Mouse (Mus musculus) urinary bladder, postnatal 4 days (tissue): ENCODE measurements around the gene Mylk.
A peak's percentile ranks its signal among the peaks of the same experiment; 100 is the strongest.
"Not testable (repeated sequence)": the region's sequence is repeated elsewhere in the genome, so short reads cannot be mapped to it uniquely, and the experiment has no call there.

Source experiments
- DNase-seq, 2 experiments: peaks; one replicate each; pipeline ENCODE4 v3.0.0; 2021 to 2022; ENCODE audit warnings: low spot score in 2 of 2

The Mylk gene

GRCm38 (mm10) chr16:34745065-34745585 is at the start of gene Mylk:
TSS of gene Mylk (plus strand) at chr16:34745210.
- peak; percentile 81 to 89 for DNase-seq

- not testable (repeated sequence) for DNase-seq
These were observed 46.3 kb upstream of the Mylk start for GRCm38 (mm10) chr16:34698721-34699120.

DNA sequence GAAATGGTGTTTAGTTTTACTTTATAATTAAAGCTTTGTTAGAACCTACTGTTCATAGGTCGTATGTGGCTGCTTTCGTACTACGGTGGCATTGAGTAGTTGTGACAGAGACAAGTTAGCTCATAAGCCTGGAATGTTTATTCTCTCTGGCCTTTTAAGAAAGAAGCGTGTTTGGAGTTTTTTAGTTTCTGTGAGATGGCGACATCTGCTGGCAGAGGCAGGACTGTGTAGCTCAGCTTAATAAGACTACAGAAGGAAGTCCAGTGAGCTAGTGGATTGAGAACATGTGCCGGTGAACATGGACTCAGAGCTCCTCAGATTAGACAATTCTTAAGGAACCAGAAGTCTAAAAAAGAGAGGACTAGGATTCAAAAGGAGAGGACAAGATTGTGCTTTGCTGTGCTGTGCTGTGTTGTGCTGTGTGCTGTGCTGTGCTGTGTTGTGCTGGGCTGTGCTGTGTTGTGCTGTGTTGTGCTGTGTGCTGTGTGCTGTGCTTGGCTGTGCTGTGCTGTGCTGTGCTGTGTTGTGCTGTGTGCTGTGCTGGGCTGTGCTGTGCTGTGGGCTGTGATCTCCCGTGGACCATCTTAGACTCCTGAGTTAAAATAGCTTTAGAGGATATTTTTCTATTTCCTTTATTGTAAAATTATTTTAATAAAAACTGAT is 44.7 kb upstream of the Mylk start:
- DNase-seq: peak; percentile 53 to 69

- DNase-seq: no peak
These were observed 44.2 kb upstream of the Mylk start for GRCm38 (mm10) chr16:34700828-34701216.

DNA sequence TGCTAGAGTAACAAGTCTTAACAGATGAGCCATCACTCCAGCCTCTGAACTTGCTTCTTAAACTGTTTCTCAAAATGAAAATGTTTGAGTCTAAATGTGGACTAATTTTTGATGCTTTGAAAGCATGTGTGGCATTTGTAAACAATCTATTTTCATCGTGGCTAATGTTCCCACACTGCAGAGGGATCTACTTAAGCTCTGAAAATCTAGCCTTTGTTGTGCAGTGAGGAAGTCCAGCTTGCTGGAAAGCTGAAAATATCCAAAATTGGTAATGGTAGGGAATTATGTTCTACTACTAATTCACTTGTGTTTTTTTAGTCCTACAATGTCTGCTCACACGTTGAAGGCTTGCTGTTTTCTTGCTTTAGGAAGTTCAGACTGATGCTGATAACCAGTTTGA is 39.0 kb upstream of the Mylk start:
- no peak for DNase-seq

DNA sequence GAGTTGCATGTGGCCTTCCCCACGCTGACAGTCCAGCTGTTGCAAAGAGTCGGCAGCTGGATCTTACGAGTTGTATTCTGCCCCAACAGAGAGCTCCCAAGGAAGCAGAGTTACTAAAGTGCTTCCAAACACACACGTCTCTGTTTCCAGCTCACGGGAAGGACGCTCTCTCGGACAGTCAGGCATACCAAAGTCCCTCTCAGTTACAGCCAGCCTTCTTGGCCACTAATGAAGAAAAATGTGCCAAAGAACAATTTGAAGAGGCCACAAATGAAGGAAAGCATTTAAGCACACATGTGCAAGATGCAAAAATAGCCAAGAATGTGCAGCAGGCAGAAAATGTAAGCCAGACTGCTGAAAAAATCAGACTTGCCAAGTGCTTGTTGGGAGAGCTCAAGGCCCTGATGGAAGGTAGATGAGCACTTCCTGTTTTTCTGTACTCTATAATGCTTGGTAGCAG is 38.5 kb upstream of the Mylk start:
- peak in 1 of 2 experiments; percentile 26 for DNase-seq

DNA sequence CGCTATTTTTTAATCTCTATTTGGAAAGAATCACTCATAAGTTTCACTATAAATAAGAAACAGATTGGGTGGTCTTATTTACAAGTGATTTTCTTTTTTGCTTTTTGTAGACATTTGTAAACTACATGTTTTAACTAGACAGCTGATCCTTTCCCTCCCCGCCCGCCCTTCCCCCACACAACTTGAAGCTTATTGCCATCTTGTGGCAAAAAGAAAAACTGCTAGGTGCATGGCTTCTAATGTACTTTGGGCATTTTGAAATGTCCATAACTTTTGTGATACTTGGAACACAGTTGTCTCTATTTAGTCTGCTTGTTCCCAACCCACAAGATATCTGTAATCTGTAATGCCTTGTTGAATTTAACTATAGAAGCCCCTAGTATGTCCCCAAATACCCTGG is 33.5 kb upstream of the Mylk start:
- DNase-seq: no peak

DNA sequence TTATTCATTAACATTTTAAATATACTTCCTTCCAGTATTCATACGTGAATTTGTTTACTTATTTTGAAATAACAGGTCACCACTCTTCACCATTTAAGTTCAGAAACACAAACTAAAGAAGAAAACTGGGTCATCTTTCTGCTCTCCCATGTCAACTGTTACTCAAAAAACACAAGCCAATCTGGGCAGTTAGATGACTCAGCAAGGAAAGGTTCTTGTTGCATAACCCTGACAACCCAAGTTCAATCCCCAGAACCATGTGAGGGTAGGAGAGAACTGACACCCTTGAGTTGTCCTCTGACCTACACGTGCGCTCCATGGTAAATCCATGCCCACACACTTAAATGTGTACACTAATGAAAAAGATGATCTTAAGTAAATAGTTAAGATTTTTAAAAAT is 19.9 kb upstream of the Mylk start:
- DNase-seq: no peak

DNA sequence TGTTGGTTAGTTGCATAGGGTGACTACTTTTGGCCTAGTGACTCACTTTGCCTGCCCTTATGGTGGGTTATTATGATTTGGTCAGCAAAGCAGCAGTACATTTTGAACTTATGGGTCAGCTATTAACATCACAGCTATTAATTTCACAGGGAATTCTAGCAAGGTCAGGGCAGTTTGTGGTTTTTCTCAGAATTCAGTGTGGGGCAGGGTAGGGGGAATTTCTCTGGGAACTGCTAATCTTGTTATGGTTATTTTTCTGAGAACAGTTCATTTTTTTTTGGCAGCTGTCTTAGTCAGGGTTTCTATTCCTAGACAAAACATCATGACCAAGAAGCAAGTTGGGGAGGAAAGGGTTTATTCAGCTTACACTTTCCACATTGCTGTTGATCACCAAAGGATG is 16.4 kb upstream of the Mylk start:
- DNase-seq: not testable (repeated sequence)

DNA sequence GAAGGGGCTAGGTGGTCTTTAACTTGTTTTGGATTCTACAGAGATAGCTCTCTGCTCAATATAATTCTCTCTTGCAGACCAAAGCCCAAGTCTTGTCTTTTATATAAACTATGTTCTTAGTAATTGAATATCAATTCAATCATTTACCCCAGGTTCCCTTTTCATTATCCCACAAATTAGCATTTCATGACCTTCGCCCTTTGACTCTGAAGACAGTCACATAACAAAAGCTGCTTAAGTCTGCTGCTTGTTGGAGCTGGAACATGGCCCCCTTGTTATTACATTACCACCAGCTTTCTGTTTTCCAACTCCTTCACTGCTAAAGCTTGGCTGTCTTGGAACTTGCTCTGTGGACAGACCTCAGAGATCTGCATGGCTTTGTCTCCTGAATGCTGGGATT is 15.6 kb upstream of the Mylk start:
- DNase-seq: no peak

DNA sequence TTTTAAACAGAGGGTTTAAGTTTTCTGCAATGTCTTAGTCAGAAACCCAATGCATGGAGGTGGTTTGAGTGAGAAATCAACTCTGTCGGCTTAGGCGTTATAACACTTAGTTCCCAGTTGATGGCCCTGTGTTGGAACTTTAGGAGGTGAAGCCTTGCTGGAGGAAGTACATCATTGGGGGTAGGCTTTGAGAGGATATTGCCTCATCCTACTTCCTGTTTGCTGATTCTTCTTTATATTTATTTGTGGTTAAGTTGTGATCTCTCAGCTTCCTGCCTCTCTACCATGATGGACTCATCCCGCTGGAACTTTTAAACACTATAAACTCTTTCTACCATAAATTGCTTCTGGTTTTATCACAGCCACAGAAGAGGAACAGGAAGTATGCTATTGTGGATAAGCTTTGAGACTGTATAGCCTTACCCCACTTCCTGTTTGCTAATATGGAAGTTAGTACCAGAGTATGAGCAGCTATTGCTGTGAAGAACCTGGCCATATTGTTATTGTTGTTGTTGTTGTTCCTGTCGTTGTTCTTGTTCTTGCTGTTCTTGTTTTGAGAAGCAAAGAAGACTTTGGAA is 6.3 kb upstream of the Mylk start:
- DNase-seq: no peak

DNA sequence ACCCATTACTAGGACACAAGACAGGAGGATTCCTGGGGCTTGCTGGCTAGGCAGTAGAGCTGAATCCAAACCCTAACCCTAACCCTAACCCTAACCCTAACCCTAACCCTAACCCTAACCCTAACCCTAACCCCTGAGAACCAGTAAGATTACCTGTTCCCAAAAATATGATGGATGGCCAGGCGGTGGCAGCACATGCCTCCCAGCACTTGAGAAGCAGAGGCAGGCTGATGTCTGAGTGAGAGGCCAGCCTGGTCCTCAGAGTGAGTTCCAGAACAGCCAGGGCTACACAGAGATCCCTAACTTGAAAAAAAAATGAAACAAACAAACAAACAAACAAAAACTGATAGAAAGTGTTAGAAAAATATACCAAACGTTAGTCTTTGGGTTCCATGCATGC is 2.1 kb upstream of the Mylk start:
- no peak for DNase-seq

DNA sequence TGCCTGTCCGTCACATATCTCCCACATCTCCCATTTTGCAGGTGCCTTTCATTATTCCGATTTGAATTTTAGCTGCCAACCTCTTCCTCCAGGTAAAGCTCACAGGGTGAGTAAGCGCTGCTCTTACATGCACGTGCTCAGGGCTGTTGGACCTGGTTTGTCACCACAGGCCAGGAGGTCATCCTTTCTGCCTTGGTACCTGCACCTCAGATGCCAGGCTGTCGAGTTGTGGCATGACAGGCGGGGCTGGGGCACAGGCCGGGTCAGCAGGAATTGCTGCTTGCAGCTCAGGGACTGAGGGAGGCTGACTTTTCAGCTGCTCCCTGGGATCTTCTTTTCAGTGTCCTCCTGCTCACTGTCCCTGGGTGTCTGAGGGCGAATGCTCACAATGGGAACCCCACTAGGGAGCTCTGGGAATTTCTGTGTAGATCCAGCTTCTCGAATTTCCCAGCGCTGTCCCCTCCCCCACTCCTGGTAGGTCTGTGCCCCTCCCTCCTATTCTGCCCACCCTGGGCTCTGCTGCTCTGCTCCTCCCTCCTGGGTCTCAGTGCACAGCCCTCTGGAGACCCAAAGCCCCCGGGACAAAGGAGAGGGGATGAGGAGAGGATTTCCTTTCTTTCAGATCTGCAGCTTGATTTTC is 3.2 kb downstream of the Mylk start:
- DNase-seq: no peak

DNA sequence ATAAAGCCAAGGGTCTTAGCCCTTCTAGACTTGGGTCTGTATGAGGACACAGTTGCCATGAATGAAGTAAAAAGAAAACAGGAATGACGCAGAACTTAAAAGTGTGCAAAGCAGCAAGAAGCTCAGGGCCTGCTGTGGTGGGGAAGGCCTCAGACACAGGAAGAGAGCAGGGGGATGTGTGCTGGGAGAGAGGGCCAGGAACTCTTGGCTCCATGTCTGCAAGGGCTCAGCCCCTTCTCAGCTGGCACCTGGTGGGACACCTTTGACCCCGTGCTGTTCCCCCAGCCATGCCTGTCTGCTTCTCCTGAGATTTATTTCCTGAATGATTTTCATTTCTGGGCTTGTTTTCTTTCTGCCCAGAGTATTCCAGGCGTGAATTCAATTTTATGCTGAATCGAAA is 4.5 kb downstream of the Mylk start:
- no peak for DNase-seq

GRCm38 (mm10) chr16:34752026-34752425 is 7.0 kb downstream of the Mylk start:
- no peak for DNase-seq

DNA sequence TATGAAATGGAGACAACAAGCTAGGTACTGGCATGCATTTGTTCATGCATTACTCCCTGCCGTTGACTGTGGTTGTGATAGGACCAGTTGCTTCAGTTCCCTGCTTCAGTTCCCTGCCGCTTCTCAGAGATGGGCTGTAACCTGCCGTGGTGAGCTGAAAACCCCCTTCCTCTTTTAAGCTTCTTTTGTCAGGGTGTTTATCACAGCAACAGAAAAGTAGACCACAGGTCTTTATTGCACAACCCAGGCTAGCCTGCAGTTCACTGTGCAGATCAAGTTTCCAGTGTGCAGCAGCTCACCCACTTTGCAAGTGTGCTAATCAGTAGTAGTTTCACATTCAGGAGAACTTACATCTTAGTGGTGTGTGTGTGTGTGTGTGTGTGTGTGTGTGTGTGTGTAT is 8.0 kb downstream of the Mylk start:
- DNase-seq: no peak

DNA sequence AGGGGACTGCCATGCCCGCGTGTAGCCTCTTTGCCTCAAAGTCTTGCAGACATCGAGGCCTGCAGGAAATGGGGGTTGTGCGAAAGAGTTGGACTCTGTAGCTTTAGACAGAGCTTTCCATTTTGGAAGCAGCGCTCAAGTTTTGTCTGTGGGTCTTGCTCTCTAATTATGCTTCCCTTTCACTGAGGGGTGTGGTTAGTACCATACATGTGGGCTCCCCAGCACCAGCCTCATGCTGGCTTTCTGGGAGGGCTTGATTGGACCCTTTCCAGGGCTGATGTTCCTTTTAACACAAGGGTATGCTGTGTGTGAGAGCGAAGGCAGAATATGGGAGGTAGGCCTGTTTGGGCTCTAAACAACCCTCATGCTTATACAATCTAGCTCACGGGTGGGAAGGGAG is 12.0 kb downstream of the Mylk start:
- DNase-seq: no peak

DNA sequence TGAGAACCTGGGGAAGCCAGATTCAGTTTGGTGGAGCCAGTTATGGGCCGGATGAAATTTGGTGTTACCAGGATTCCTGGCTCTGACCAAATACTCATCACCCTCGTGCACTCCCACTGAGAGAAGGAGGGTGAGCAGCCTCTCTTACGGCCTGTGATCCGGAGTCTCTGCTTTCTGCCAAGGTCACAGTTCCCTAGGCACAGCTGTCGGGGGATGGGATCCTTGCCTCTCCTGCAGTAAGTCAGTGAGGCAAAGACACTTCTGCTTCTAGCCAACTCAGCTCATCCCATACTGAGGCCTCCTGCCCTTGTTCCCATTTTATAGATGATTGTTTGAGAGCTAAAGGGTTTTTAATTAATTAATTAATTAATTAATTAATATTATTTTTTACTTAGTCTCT is 13.2 kb downstream of the Mylk start:
- DNase-seq: no peak

GRCm38 (mm10) chr16:34763959-34764591 is 19.1 kb downstream of the Mylk start:
- no peak for DNase-seq

DNA sequence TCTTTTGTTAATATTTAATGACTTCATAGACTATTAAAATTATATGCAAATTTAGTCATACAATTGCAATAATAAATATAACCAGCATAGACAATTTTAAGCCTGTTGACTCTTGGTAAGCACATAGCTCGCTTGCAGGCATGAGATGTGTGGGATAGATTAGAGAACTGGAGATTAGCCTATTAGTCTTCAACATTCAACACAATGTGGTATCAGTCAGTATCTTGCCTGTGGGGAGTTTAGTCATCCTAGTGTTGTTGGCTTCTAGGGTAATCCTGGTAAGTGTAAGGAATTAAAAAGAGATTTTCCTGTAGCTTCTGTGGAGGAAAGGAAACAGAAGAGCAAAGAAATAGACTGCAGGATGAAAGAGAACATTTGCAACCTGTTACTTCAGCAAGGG is 20.7 kb downstream of the Mylk start:
- DNase-seq: no peak

- DNase-seq: no peak
These were observed 21.2 kb downstream of the Mylk start for GRCm38 (mm10) chr16:34766193-34766592.

- DNase-seq: no peak
These were observed 22.4 kb downstream of the Mylk start for GRCm38 (mm10) chr16:34767443-34767842.

- DNase-seq: no peak
These were observed 23.4 kb downstream of the Mylk start for GRCm38 (mm10) chr16:34768436-34768835.
